Mouse (Mus musculus) bone marrow, adult 2 months (tissue): ENCODE data around the gene Sertad2. TPM values are rescaled to one million over a fixed set of nuclear protein-coding genes. Genes with fewer than 3 reads are reported as not detected.

ENCODE experiments used
- H3K27ac ChIP-seq: fragments of 200-500 bp; 2 replicates; pipeline ENCODE4 v1.5.1; 2012; ENCODE audit warnings: low read depth, mild to moderate bottlenecking, control low read depth, inconsistent platforms, low read length; ENCODE audit not compliant: control insufficient read depth, poor library complexity, insufficient read depth
- H3K4me1 ChIP-seq: fragments of 200-500 bp; 2 replicates; pipeline ENCODE4 v1.6.1; 2011; ENCODE audit warnings: low read length; ENCODE audit not compliant: control insufficient read depth, insufficient read depth
- H3K4me3 ChIP-seq: fragments of 200-500 bp; replicated peaks from 2 replicates; pipeline ENCODE3; 2011; ENCODE audit warnings: mild to moderate bottlenecking, low read depth, low read length, control low read depth; ENCODE audit not compliant: control insufficient read depth
- CTCF ChIP-seq: fragments of 200-500 bp; IDR thresholded peaks from 2 replicates; pipeline ENCODE4 v1.5.1; 2011; ENCODE audit warnings: low read length, control low read depth; ENCODE audit not compliant: control insufficient read depth, insufficient read depth
- POLR2A ChIP-seq: fragments of 200-500 bp; IDR thresholded peaks from 2 replicates; pipeline ENCODE4 v1.6.1; 2011; ENCODE audit warnings: low read depth, mild to moderate bottlenecking, control low read depth, low read length, borderline replicate concordance; ENCODE audit not compliant: control insufficient read depth
- WGBS: fragments of 180-500 bp; shearing (Covaris S2); methylation state at CpG from one replicate; pipeline ENCODE4 v1.1.7; 2018; 5-methylcytosine and 5-hydroxymethylcytosine counted together
- polyA plus RNA-seq: library from polyadenylated mRNA; stranded (reverse); fragments of >200 nt; gene quantifications from 2 replicates; pipeline ENCODE4 v1.2.4, GENCODE M21; 2011; ENCODE audit warnings: low replicate concordance; ENCODE audit not compliant: missing spikeins, insufficient read depth, insufficient read length

Sertad2 gene
- polyA plus RNA-seq, 1 experiment, result 14.5 TPM

- H3K4me1 ChIP-seq, result no peaks in the 10 kb centered on the region
These were observed 89.0 kb downstream of the Sertad2 start for GRCm38 (mm10) chr11:20631941-20632618.

GRCm38 (mm10) chr11:20632619-20632965 is 89.5 kb downstream of the Sertad2 start:
- H3K4me3 ChIP-seq, result peak overlapping the region; percentile 80
- under 1% methylated on average over 13 of the region's 13 CpGs for WGBS
- TF ChIP-seq CTCF (no peak), POLR2A (no peak)
- peak overlapping the region; percentile 98 for H3K27ac ChIP-seq
- H3K4me1 ChIP-seq, result no peaks in the 10 kb centered on the region

More at GRCm38 (mm10) chr11:20631941-20632618, 89.0 kb downstream of the Sertad2 start:
- TF ChIP-seq CTCF (no peak), POLR2A (peak; percentile 97)
- Histone ChIP-seq H3K27ac (peak overlapping the region; percentile 98), H3K4me3 (peak overlapping the region; percentile 80)
- WGBS, result under 1% methylated on average over 65 of the region's 67 CpGs

GRCm38 (mm10) chr11:20634543-20634942 is 91.5 kb downstream of the Sertad2 start:
- WGBS, result 71% methylated on average over 1 of the region's 1 CpGs
- H3K27ac ChIP-seq, result no peak overlapping the region
- H3K4me1 ChIP-seq, result no peaks in the 10 kb centered on the region
- TF ChIP-seq POLR2A, result no peak
- TF ChIP-seq CTCF, result no peak
- H3K4me3 ChIP-seq, result no peak overlapping the region

DNA sequence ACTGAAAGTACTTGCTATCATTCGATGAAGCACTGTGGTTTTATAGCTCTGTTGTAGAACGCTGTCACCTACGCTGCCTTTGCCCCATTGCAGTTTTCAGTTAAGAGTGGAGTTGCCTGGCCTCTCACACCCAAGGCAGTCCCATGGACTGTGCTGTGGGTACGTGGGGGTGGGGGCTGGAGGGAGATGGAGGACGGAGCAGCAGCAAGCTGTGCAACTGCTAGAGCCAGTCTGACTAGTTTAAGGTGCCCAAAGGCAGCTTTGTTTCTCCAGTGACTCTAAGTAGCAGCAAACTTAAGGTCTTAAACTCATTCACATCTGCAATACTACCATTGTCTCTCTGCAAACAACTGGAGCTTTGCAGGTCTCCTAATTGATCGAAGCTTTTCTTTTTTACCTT is 92.6 kb downstream of the Sertad2 start:
- peak overlapping the region; percentile 72 for H3K27ac ChIP-seq
- no peak for TF ChIP-seq POLR2A
- TF ChIP-seq CTCF, result no peak
- no peaks in the 10 kb centered on the region for H3K4me1 ChIP-seq
- WGBS, result 50% methylated on average over 6 of the region's 6 CpGs
- H3K4me3 ChIP-seq, result peak overlapping the region; percentile 19

DNA sequence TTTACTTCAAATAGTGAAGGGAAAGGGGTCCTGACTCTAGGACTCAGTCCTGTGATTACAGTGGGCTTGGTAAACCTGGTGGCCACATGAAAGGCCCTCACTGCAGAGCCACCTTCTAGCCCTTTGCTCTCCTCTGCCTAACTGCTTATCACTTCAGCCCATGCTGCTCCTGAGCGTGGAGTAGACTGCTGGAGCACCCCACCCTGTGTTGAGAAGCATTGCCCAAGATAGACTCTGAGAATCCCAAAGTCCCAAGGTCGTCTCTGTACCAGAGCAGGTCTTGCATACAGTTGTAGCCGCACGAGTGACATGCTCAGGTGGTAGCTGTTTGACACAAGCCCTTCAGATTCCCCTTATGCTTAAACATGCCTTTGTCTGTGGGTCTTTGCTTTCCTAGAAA is 93.1 kb downstream of the Sertad2 start:
- no peak for TF ChIP-seq CTCF
- no peak for TF ChIP-seq POLR2A
- no peaks in the 10 kb centered on the region for H3K4me1 ChIP-seq
- peak overlapping the region; percentile 26 for H3K4me3 ChIP-seq
- WGBS, result 55% methylated on average over 4 of the region's 4 CpGs
- H3K27ac ChIP-seq, result peak overlapping the region; percentile 75

DNA sequence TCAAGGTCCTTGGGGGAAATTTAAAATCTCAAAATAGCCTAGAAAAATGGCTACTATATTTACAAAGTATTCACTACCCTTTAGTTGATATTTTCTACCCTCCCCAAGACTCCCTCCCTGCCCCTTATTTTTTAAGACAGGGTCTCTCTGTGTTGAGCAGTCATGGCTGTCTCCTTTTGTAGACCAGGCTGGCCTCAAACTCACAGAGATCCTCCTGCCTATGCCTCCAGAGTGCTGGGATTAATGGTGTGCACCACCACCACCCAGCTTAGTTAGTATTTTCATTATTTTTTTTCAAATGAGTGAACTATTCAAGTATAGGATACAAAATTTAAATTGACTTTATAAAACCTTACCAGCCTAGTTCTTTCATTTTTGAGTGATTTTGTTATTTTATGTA is 94.0 kb downstream of the Sertad2 start:
- no peak for TF ChIP-seq CTCF
- TF ChIP-seq POLR2A, result no peak
- Histone ChIP-seq H3K4me3 (no peak overlapping the region), H3K4me1 (no peaks in the 10 kb centered on the region), H3K27ac (no peak overlapping the region)

- Histone ChIP-seq H3K4me1 (no peaks in the 10 kb centered on the region), H3K4me3 (no peak overlapping the region), H3K27ac (no peak overlapping the region)
- TF ChIP-seq POLR2A (no peak), CTCF (peak; percentile 96)
- 25% methylated on average over 3 of the region's 3 CpGs for WGBS
These were observed 95.8 kb downstream of the Sertad2 start for GRCm38 (mm10) chr11:20638841-20639240.

- H3K4me3 ChIP-seq, result no peak overlapping the region
These were observed 96.9 kb downstream of the Sertad2 start for GRCm38 (mm10) chr11:20639918-20640447.

More at GRCm38 (mm10) chr11:20639918-20640447, 96.9 kb downstream of the Sertad2 start:
- WGBS, result 49% methylated on average over 11 of the region's 11 CpGs
- no peak overlapping the region for H3K27ac ChIP-seq
- no peak for TF ChIP-seq CTCF
- TF ChIP-seq POLR2A, result no peak
- no peaks in the 10 kb centered on the region for H3K4me1 ChIP-seq
